Mouse (Mus musculus): ENCODE data around the gene Ppp1r14c. TPM values are rescaled to one million over a fixed set of nuclear protein-coding genes. Genes with fewer than 3 reads are reported as not detected.
"Not testable (repeated sequence)": the region's sequence is repeated elsewhere in the genome, so short reads cannot be mapped to it uniquely, and the experiment has no call there.

Ppp1r14c gene
- polyA plus RNA-seq, 1 experiment from 2014 or later = 87.1 TPM

GRCm38 (mm10) chr10:3479772-3480171 lies 113.9 kb downstream of the Ppp1r14c start:
- 78% methylated on average over 1 of the region's 1 CpGs for WGBS
- ATAC-seq = no peak
- H3K4me1 ChIP-seq (ENCODE audit: control insufficient read depth, insufficient read depth, low read depth, low read length) = no peaks in the 10 kb centered on the region
- H3K27ac ChIP-seq (ENCODE audit: low read depth, low read length) = no peak overlapping the region
- H3K4me2 ChIP-seq (ENCODE audit: low read length) = no peak overlapping the region
- H3K4me3 ChIP-seq (ENCODE audit: low read length) = no peak overlapping the region
- no peak overlapping the region for H3K9ac ChIP-seq (ENCODE audit: low read depth, low read length)
- no peaks in the 10 kb centered on the region for H3K9me3 ChIP-seq (ENCODE audit: control insufficient read depth, low read length)
- H3K36me3 ChIP-seq (ENCODE audit: control insufficient read depth, insufficient read depth, low read length) = no peaks in the 10 kb centered on the region
- no peaks in the 10 kb centered on the region for H3K27me3 ChIP-seq (replicated peaks; ENCODE audit: control insufficient read depth, insufficient read depth, low read length)

DNA sequence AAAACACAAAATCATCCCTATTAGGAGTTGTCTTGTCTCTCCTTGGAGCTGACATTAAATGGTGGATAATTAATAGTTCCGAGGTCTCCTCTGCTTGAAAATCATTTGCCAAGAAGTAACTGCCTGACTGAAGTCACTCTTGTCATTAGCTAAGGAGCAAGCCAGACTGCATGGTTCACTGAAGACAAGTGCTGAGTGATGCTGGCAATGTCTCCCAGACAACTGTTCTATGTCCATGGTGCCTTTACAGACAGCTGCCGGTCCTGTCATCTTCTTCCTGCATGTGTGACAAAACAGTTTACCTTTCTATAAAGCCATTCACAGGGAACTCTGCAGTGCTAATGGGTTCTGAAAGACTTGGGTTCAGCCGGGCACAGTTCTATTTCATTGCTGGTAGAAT lies 124.2 kb downstream of the Ppp1r14c start:
- Histone ChIP-seq H3K27me3 (replicated peaks; ENCODE audit: control insufficient read depth, insufficient read depth, low read length) (no peaks in the 10 kb centered on the region), H3K36me3 (ENCODE audit: control insufficient read depth, insufficient read depth, low read length) (no peaks in the 10 kb centered on the region)
- WGBS = 82% methylated on average over 3 of the region's 3 CpGs

DNA sequence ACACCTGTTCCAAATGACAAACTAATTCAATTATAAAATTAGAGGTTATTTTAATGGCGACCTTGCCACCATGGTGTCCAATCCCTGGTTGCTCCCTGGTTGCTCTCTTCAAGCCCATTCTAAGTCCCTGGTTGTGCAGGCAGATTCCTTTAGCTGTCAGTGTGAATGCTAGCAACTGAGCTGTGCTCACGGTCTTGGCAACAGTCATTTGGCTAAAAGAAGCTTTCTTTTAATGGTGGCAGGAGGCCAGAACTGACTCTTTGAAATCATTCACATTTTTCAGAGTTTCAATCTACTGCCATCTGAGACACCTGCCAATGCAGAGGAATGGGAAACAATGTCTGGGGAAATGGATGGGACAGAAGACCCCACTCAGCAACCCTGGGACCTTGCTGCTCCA lies 130.9 kb downstream of the Ppp1r14c start:
- Histone ChIP-seq H3K27ac (ENCODE audit: low read depth, low read length) (no peak overlapping the region), H3K36me3 (ENCODE audit: control insufficient read depth, insufficient read depth, low read length) (no peaks in the 10 kb centered on the region), H3K27me3 (replicated peaks; ENCODE audit: control insufficient read depth, insufficient read depth, low read length) (no peaks in the 10 kb centered on the region), H3K9me3 (ENCODE audit: control insufficient read depth, low read length) (no peaks in the 10 kb centered on the region), H3K4me3 (ENCODE audit: low read length) (no peak overlapping the region), H3K4me1 (ENCODE audit: control insufficient read depth, insufficient read depth, low read depth, low read length) (no peaks in the 10 kb centered on the region), H3K4me2 (ENCODE audit: low read length) (no peak overlapping the region), H3K9ac (ENCODE audit: low read depth, low read length) (no peak overlapping the region)
- peak; percentile 73; the same call in 1 of the 2 replicates for ATAC-seq
- 51% methylated on average over 2 of the region's 2 CpGs for WGBS

More for the DNA sequence above, 124.2 kb downstream of the Ppp1r14c start:
- ATAC-seq = 0 out of 2 replicates have a peak, but pooled peaks have one; percentile 30
- H3K4me2 ChIP-seq (ENCODE audit: low read length) = no peak overlapping the region
- no peaks in the 10 kb centered on the region for H3K4me1 ChIP-seq (ENCODE audit: control insufficient read depth, insufficient read depth, low read depth, low read length)
- no peak overlapping the region for H3K9ac ChIP-seq (ENCODE audit: low read depth, low read length)
- no peak overlapping the region for H3K4me3 ChIP-seq (ENCODE audit: low read length)
- H3K9me3 ChIP-seq (ENCODE audit: control insufficient read depth, low read length) = no peaks in the 10 kb centered on the region
- H3K27ac ChIP-seq (ENCODE audit: low read depth, low read length) = no peak overlapping the region

GRCm38 (mm10) chr10:3500846-3501245 lies 135.0 kb downstream of the Ppp1r14c start:
- H3K27me3 ChIP-seq (replicated peaks; ENCODE audit: control insufficient read depth, insufficient read depth, low read length); H3K27ac ChIP-seq (ENCODE audit: low read depth, low read length); H3K36me3 ChIP-seq (ENCODE audit: control insufficient read depth, insufficient read depth, low read length); H3K4me1 ChIP-seq (ENCODE audit: control insufficient read depth, insufficient read depth, low read depth, low read length); ATAC-seq; H3K9me3 ChIP-seq (ENCODE audit: control insufficient read depth, low read length); H3K9ac ChIP-seq (ENCODE audit: low read depth, low read length); H3K4me3 ChIP-seq (ENCODE audit: low read length); H3K4me2 ChIP-seq (ENCODE audit: low read length): not testable (repeated sequence)
- 81% methylated on average over 6 of the region's 6 CpGs for WGBS

DNA sequence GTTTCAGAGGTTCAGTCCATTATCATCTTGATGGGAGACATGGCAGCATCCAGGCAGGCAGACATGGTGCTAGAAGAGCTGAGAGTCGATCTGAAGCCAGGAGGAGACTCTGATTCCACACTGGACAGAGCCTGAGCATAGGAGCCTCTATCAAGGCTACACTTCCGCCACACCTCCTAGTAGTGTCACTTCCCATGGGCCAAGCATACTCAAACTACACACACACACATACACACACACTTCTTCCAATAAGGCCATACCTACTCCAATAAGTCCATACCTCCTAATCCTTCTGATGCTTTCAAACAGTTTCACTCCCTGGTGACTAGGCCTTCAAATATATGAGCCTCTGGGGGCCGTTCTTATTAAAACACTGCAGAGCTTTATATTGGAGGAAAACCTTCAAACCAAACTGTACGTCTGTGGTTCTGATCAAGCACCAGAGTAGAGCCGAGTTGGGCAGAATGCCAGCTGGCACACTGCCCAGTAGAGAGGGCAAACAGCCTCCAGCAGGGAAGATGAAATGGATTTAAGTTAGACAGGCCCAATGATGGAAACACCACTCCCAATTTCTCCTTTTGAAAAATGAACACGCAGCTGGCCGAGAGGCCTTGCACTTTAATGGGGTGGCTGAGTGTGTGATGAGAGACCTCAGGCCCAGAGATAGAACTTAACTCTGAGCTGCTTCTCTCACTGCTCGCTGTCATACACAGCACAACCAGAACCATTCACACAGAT lies 141.8 kb downstream of the Ppp1r14c start:
- peaks cover 8% of the 10 kb centered on the region for H3K4me1 ChIP-seq (ENCODE audit: control insufficient read depth, insufficient read depth, low read depth, low read length)
- peak; percentile 70 for ATAC-seq
- no peak overlapping the region for H3K4me2 ChIP-seq (ENCODE audit: low read length)
- H3K36me3 ChIP-seq (ENCODE audit: control insufficient read depth, insufficient read depth, low read length) = no peaks in the 10 kb centered on the region
- H3K4me3 ChIP-seq (ENCODE audit: low read length) = no peak overlapping the region
- no peak overlapping the region for H3K9ac ChIP-seq (ENCODE audit: low read depth, low read length)
- H3K27me3 ChIP-seq (replicated peaks; ENCODE audit: control insufficient read depth, insufficient read depth, low read length) = no peaks in the 10 kb centered on the region
- 41% methylated on average over 8 of the region's 8 CpGs for WGBS
- no peak overlapping the region for H3K27ac ChIP-seq (ENCODE audit: low read depth, low read length)
- no peaks in the 10 kb centered on the region for H3K9me3 ChIP-seq (ENCODE audit: control insufficient read depth, low read length)

GRCm38 (mm10) chr10:3508222-3508588 lies 142.3 kb downstream of the Ppp1r14c start:
- WGBS = 62% methylated on average over 2 of the region's 2 CpGs
- Histone ChIP-seq H3K4me1 (ENCODE audit: control insufficient read depth, insufficient read depth, low read depth, low read length) (peaks cover 8% of the 10 kb centered on the region), H3K4me2 (ENCODE audit: low read length) (no peak overlapping the region), H3K27ac (ENCODE audit: low read depth, low read length) (no peak overlapping the region), H3K9ac (ENCODE audit: low read depth, low read length) (no peak overlapping the region), H3K36me3 (ENCODE audit: control insufficient read depth, insufficient read depth, low read length) (no peaks in the 10 kb centered on the region), H3K9me3 (ENCODE audit: control insufficient read depth, low read length) (no peaks in the 10 kb centered on the region), H3K4me3 (ENCODE audit: low read length) (no peak overlapping the region), H3K27me3 (replicated peaks; ENCODE audit: control insufficient read depth, insufficient read depth, low read length) (no peaks in the 10 kb centered on the region)
- ATAC-seq = no peak

DNA sequence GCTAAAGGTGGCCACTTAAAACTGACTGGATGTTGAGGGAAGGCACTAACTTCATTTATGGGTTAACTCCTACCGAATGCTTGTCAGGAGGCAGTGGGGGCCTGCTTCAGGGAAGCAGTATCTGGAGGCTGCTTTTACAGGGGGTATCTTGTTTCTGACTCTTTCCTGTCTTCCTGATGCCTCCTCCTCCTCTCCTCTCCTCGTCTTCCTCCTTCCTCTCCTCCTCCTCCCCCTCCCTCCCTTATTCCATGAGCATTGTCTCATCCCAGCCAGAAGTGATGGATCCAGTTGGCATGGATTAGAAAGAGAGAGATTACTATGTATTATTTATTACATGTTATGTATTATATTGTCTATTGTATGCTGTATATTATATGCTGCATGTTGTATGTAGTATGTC lies 142.9 kb downstream of the Ppp1r14c start:
- no peaks in the 10 kb centered on the region for H3K9me3 ChIP-seq (ENCODE audit: control insufficient read depth, low read length)
- no peaks in the 10 kb centered on the region for H3K36me3 ChIP-seq (ENCODE audit: control insufficient read depth, insufficient read depth, low read length)
- H3K4me3 ChIP-seq (ENCODE audit: low read length) = no peak overlapping the region
- 66% methylated on average over 2 of the region's 2 CpGs for WGBS
- ATAC-seq = no peak
- no peak overlapping the region for H3K27ac ChIP-seq (ENCODE audit: low read depth, low read length)
- no peak overlapping the region for H3K9ac ChIP-seq (ENCODE audit: low read depth, low read length)
- H3K4me1 ChIP-seq (ENCODE audit: control insufficient read depth, insufficient read depth, low read depth, low read length) = peaks cover 8% of the 10 kb centered on the region
- H3K4me2 ChIP-seq (ENCODE audit: low read length) = no peak overlapping the region
- H3K27me3 ChIP-seq (replicated peaks; ENCODE audit: control insufficient read depth, insufficient read depth, low read length) = no peaks in the 10 kb centered on the region

GRCm38 (mm10) chr10:3509663-3510277 lies 143.9 kb downstream of the Ppp1r14c start:
- peak; percentile 38 for ATAC-seq
- H3K4me2 ChIP-seq (ENCODE audit: low read length) = no peak overlapping the region
- peak overlapping the region; percentile 8; the same call in 1 of the 2 replicates for H3K27ac ChIP-seq (ENCODE audit: low read depth, low read length)
- no peak overlapping the region for H3K4me3 ChIP-seq (ENCODE audit: low read length)
- peaks cover 8% of the 10 kb centered on the region for H3K4me1 ChIP-seq (ENCODE audit: control insufficient read depth, insufficient read depth, low read depth, low read length)
- 37% methylated on average over 7 of the region's 7 CpGs for WGBS
- H3K9me3 ChIP-seq (ENCODE audit: control insufficient read depth, low read length) = no peaks in the 10 kb centered on the region
- no peak overlapping the region for H3K9ac ChIP-seq (ENCODE audit: low read depth, low read length)
- H3K36me3 ChIP-seq (ENCODE audit: control insufficient read depth, insufficient read depth, low read length) = no peaks in the 10 kb centered on the region
- H3K27me3 ChIP-seq (replicated peaks; ENCODE audit: control insufficient read depth, insufficient read depth, low read length) = no peaks in the 10 kb centered on the region

DNA sequence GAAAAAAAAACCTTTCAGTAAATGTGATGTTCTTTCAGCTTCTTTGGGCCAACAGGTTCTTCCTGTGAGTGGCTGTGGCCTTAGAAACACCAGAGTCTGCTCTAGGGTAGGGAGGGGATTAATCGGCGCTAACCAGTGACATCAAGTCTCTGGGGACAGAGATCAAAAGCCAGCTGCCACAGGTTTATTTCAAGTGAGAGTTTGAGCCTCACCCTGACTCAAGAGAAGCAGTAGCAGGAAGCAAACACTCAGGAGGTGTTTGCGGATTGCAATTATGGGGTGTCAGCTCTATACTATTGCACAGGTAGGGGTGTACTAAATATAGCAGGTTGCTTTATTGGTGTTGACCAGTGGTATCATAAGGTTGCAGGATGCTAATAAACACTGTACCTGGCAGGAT lies 144.6 kb downstream of the Ppp1r14c start:
- no peaks in the 10 kb centered on the region for H3K9me3 ChIP-seq (ENCODE audit: control insufficient read depth, low read length)
- 69% methylated on average over 3 of the region's 3 CpGs for WGBS
- H3K27ac ChIP-seq (ENCODE audit: low read depth, low read length) = no peak overlapping the region
- H3K27me3 ChIP-seq (replicated peaks; ENCODE audit: control insufficient read depth, insufficient read depth, low read length) = no peaks in the 10 kb centered on the region
- H3K4me3 ChIP-seq (ENCODE audit: low read length) = no peak overlapping the region
- H3K4me1 ChIP-seq (ENCODE audit: control insufficient read depth, insufficient read depth, low read depth, low read length) = peaks cover 8% of the 10 kb centered on the region
- H3K9ac ChIP-seq (ENCODE audit: low read depth, low read length) = no peak overlapping the region
- no peaks in the 10 kb centered on the region for H3K36me3 ChIP-seq (ENCODE audit: control insufficient read depth, insufficient read depth, low read length)
- ATAC-seq = no peak
- no peak overlapping the region for H3K4me2 ChIP-seq (ENCODE audit: low read length)
